Mouse (Mus musculus) thymus, adult 2 months (tissue): ENCODE results near the gene Piezo1.

Experiments used
- CTCF ChIP-seq: fragments of 200-500 bp; IDR thresholded peaks from 2 replicates; pipeline ENCODE4 v1.5.1; 2012; ENCODE audit warnings: mild to moderate bottlenecking, control low read depth, low read length, moderate library complexity, borderline replicate concordance; ENCODE audit not compliant: control insufficient read depth, poor library complexity, insufficient read depth; ENCODE audit errors: extremely low read depth
- POLR2A ChIP-seq: fragments of 200-500 bp; IDR thresholded peaks from 2 replicates; pipeline ENCODE4 v1.6.1; 2012; ENCODE audit warnings: mild to moderate bottlenecking, low read length, control low read depth, moderate library complexity; ENCODE audit not compliant: control insufficient read depth, poor library complexity, insufficient read depth; ENCODE audit errors: extremely low read depth

- TF ChIP-seq CTCF (no peak), POLR2A (no peak)
These were observed 66.3 kb downstream of the Piezo1 start for GRCm38 (mm10) chr8:122484831-122485230.
